Mouse (Mus musculus): ENCODE results near the gene AU022252.
A peak's percentile ranks its signal among the peaks of the same experiment; 100 is the strongest.
"Not testable (repeated sequence)": the region's sequence is repeated elsewhere in the genome, so short reads cannot be mapped to it uniquely, and the experiment has no call there.

Gene AU022252

GRCm38 (mm10) chr4:119232410-119233255 lies at the start of gene AU022252, which contains the start of gene P3h1:
TSS of gene AU022252 (minus strand) at chr4:119232712.
TSS of gene P3h1 (plus strand) at chr4:119232915.
- peak; percentile 99 for DNase-seq (ENCODE audit: low read depth, low spot score)

- DNase-seq (ENCODE audit: low read depth, low spot score) = not testable (repeated sequence)
Observed at GRCm38 (mm10) chr4:119278784-119279183, 46.3 kb upstream of the AU022252 start.

- no peak for DNase-seq (ENCODE audit: low read depth, low spot score)
Observed at GRCm38 (mm10) chr4:119275726-119276125, 43.2 kb upstream of the AU022252 start.

- DNase-seq (ENCODE audit: low read depth, low spot score) = no peak
Observed at GRCm38 (mm10) chr4:119275226-119275625, 42.7 kb upstream of the AU022252 start.

- DNase-seq (ENCODE audit: low read depth, low spot score) = no peak
Observed at GRCm38 (mm10) chr4:119274627-119275026, 42.1 kb upstream of the AU022252 start.

- no peak for DNase-seq (ENCODE audit: low read depth, low spot score)
Observed at GRCm38 (mm10) chr4:119266606-119267005, 34.1 kb upstream of the AU022252 start.

GRCm38 (mm10) chr4:119263459-119263858 lies 30.9 kb upstream of the AU022252 start:
- DNase-seq (ENCODE audit: low read depth, low spot score) = no peak

- DNase-seq (ENCODE audit: low read depth, low spot score) = no peak
Observed at GRCm38 (mm10) chr4:119262483-119262882, 30.0 kb upstream of the AU022252 start.

GRCm38 (mm10) chr4:119261087-119261713 lies 28.7 kb upstream of the AU022252 start:
- no peak for DNase-seq (ENCODE audit: low read depth, low spot score)

GRCm38 (mm10) chr4:119259344-119260254 lies 27.1 kb upstream of the AU022252 start:
- no peak for DNase-seq (ENCODE audit: low read depth, low spot score)

GRCm38 (mm10) chr4:119257083-119257482 lies 24.6 kb upstream of the AU022252 start:
- DNase-seq (ENCODE audit: low read depth, low spot score) = no peak

- DNase-seq (ENCODE audit: low read depth, low spot score) = no peak
Observed at GRCm38 (mm10) chr4:119255351-119255750, 22.8 kb upstream of the AU022252 start, which contains the start of gene Cldn19. TSS of gene Cldn19 (plus strand) at chr4:119255414.

GRCm38 (mm10) chr4:119254012-119254618 lies 21.6 kb upstream of the AU022252 start:
- DNase-seq (ENCODE audit: low read depth, low spot score) = no peak

- DNase-seq (ENCODE audit: low read depth, low spot score) = no peak
Observed at GRCm38 (mm10) chr4:119252025-119252808, 19.7 kb upstream of the AU022252 start.

- DNase-seq (ENCODE audit: low read depth, low spot score) = no peak
Observed at GRCm38 (mm10) chr4:119248407-119248965, 16.0 kb upstream of the AU022252 start.

- peak; percentile 34 for DNase-seq (ENCODE audit: low read depth, low spot score)
Observed at GRCm38 (mm10) chr4:119247462-119248235, 15.1 kb upstream of the AU022252 start.

GRCm38 (mm10) chr4:119246688-119247225 lies 14.2 kb upstream of the AU022252 start:
- no peak for DNase-seq (ENCODE audit: low read depth, low spot score)

- no peak for DNase-seq (ENCODE audit: low read depth, low spot score)
Observed at GRCm38 (mm10) chr4:119245961-119246360, 13.4 kb upstream of the AU022252 start.

GRCm38 (mm10) chr4:119245556-119245955 lies 13.0 kb upstream of the AU022252 start:
- DNase-seq (ENCODE audit: low read depth, low spot score) = no peak
